Mouse (Mus musculus) bone marrow, adult 2 months (tissue): ENCODE results near the gene Rcsd1.
A peak's percentile ranks its signal among the peaks of the same experiment; 100 is the strongest.

Experiments used
- CTCF ChIP-seq: fragments of 200-500 bp; IDR thresholded peaks from 2 replicates; pipeline ENCODE4 v1.5.1; 2011; ENCODE audit warnings: low read length, control low read depth; ENCODE audit not compliant: control insufficient read depth, insufficient read depth
- POLR2A ChIP-seq: fragments of 200-500 bp; IDR thresholded peaks from 2 replicates; pipeline ENCODE4 v1.6.1; 2011; ENCODE audit warnings: low read depth, mild to moderate bottlenecking, control low read depth, low read length, borderline replicate concordance; ENCODE audit not compliant: control insufficient read depth

DNA sequence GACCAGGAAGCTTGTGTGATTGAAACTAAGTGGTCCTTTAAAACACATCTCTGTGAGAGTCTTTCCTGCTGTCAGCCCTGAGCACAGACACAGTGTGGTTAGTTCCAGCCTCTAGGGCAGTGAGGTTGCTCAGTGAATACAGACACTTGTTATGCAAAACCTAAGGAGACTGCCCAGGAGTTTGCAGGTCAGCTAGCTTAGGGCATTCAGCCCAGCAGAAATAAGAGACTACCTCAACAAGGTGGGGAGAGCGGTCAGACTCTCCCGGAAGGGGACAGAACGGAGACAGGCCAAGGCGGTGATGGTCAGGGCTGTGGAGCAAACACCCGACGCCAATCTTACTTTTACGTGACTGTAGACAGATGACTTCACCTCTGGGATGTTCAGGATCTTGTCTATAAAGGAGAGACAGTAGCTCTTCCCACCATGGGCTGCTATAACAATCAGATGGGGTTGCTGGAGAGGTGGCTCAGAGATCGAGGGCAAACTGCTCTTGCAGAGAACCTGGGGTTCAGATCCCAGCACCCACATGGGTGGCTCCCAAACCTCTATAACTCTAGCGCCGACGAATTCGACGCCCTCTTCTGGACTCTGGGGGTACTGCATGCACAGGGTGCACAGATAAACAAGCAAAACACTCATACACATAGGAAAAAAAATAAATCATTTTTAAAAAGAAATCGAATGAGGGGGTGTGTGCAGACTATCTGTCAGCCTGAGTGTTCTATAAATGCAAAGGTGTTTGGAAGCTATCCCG lies 30.5 kb downstream of the Rcsd1 start:
- no peak for TF ChIP-seq POLR2A
- TF ChIP-seq CTCF: peak; percentile 31; the same call in 1 of the 2 replicates
